Mouse (Mus musculus) mesoderm, embryonic 11.5 days (tissue): ENCODE measurements around the gene Pde4dip.

Experiments used
- DNase-seq: peaks from one replicate; pipeline ENCODE4 v3.0.0-alpha.2; 2012; ENCODE audit warnings: low read depth, low spot score

Gene Pde4dip

GRCm38 (mm10) chr3:97844163-97844820 is 44.2 kb downstream of the Pde4dip start:
- DNase-seq = no peak

GRCm38 (mm10) chr3:97842641-97843040 is 45.9 kb downstream of the Pde4dip start:
- no peak for DNase-seq

- no peak for DNase-seq
Observed at GRCm38 (mm10) chr3:97840439-97840838, 48.1 kb downstream of the Pde4dip start.

GRCm38 (mm10) chr3:97835888-97836287 is 52.6 kb downstream of the Pde4dip start:
- no peak for DNase-seq

GRCm38 (mm10) chr3:97834625-97835024 is 53.9 kb downstream of the Pde4dip start:
- no peak for DNase-seq

- DNase-seq = no peak
Observed at GRCm38 (mm10) chr3:97831564-97832320, 56.8 kb downstream of the Pde4dip start.

- DNase-seq = no peak
Observed at GRCm38 (mm10) chr3:97830622-97831021, 57.9 kb downstream of the Pde4dip start.

- no peak for DNase-seq
Observed at GRCm38 (mm10) chr3:97830122-97830521, 58.4 kb downstream of the Pde4dip start.

- no peak for DNase-seq
Observed at GRCm38 (mm10) chr3:97828286-97828685, 60.2 kb downstream of the Pde4dip start.

- DNase-seq = no peak
Observed at GRCm38 (mm10) chr3:97825246-97825645, 63.3 kb downstream of the Pde4dip start.

- DNase-seq = no peak
Observed at GRCm38 (mm10) chr3:97824744-97825143, 63.8 kb downstream of the Pde4dip start.

GRCm38 (mm10) chr3:97824011-97824711 is 64.3 kb downstream of the Pde4dip start:
- DNase-seq = peak; percentile 40

- no peak for DNase-seq
Observed at GRCm38 (mm10) chr3:97823438-97823837, 65.1 kb downstream of the Pde4dip start.

GRCm38 (mm10) chr3:97819050-97819449 is 69.5 kb downstream of the Pde4dip start:
- no peak for DNase-seq

- no peak for DNase-seq
Observed at GRCm38 (mm10) chr3:97818383-97818982, 70.0 kb downstream of the Pde4dip start.

- DNase-seq = no peak
Observed at GRCm38 (mm10) chr3:97811651-97812399, 76.7 kb downstream of the Pde4dip start.

GRCm38 (mm10) chr3:97811158-97811557 is 77.3 kb downstream of the Pde4dip start:
- no peak for DNase-seq

- no peak for DNase-seq
Observed at GRCm38 (mm10) chr3:97810334-97810733, 78.2 kb downstream of the Pde4dip start.

- DNase-seq = no peak
Observed at GRCm38 (mm10) chr3:97805559-97805958, 82.9 kb downstream of the Pde4dip start.

- DNase-seq = no peak
Observed at GRCm38 (mm10) chr3:97803675-97804074, 84.8 kb downstream of the Pde4dip start.

GRCm38 (mm10) chr3:97802927-97803326 is 85.6 kb downstream of the Pde4dip start:
- no peak for DNase-seq
